Mouse (Mus musculus) midbrain, embryonic 11.5 days (tissue): ENCODE results near the gene Itga9. TPM values are rescaled to one million over a fixed set of nuclear protein-coding genes. Genes with fewer than 3 reads are reported as not detected.

Experiments used
- ATAC-seq: fragments of 200-750 bp; cut with Nextera tagmentation; 2 replicates; pipeline ENCODE4 v1.8.0; 2017; ENCODE audit warnings: moderate TSS enrichment, moderate library complexity; ENCODE audit not compliant: low FRiP score
- DNase-seq: peaks from one replicate; pipeline ENCODE4 v3.0.0; 2015; ENCODE audit warnings: low spot score; ENCODE audit errors: missing footprints
- H3K27ac ChIP-seq: fragments of 300-500 bp; sonication (generic); 2 replicates; pipeline ENCODE4 v1.5.1; 2014; ENCODE audit warnings: low read depth, low read length
- H3K27me3 ChIP-seq: fragments of 300-500 bp; sonication (generic); 2 replicates; pipeline ENCODE4 v1.6.1; 2014; ENCODE audit warnings: mild to moderate bottlenecking, low read length, moderate library complexity, mixed read lengths; ENCODE audit not compliant: control insufficient read depth, insufficient read depth
- H3K36me3 ChIP-seq: fragments of 300-500 bp; sonication (generic); 2 replicates; pipeline ENCODE4 v1.6.1; 2014; ENCODE audit warnings: mild to moderate bottlenecking, low read length, moderate library complexity, mixed read lengths; ENCODE audit not compliant: control insufficient read depth, insufficient read depth
- H3K4me1 ChIP-seq: fragments of 300-500 bp; sonication (generic); 2 replicates; pipeline ENCODE4 v1.6.1; 2014; ENCODE audit warnings: low read length; ENCODE audit not compliant: control insufficient read depth, insufficient read depth
- H3K4me2 ChIP-seq: fragments of 300-500 bp; sonication (generic); 2 replicates; pipeline ENCODE4 v1.6.1; 2014; ENCODE audit warnings: mild to moderate bottlenecking, moderate library complexity
- H3K4me3 ChIP-seq: fragments of 300-500 bp; sonication (generic); 2 replicates; pipeline ENCODE4 v1.5.1; 2014; ENCODE audit warnings: low read depth, low read length
- H3K9ac ChIP-seq: fragments of 300-500 bp; sonication (generic); 2 replicates; pipeline ENCODE4 v1.6.1; 2014; ENCODE audit warnings: low read length
- H3K9me3 ChIP-seq: fragments of 300-500 bp; sonication (generic); 2 replicates; pipeline ENCODE4 v1.6.1; 2016; ENCODE audit warnings: low read length; ENCODE audit not compliant: control insufficient read depth
- WGBS: fragments of 180-500 bp; shearing (Covaris S2); extraction: QIAGEN DNeasy Blood & Tissue Kit; methylation state at CpG from one replicate; pipeline ENCODE4 v1.1.7; 2014; 5-methylcytosine and 5-hydroxymethylcytosine counted together
- polyA plus RNA-seq: library from polyadenylated mRNA; unstranded; fragments of >200 nt; fragmentation: Nextera tagmentation; extraction: Ambion mirVana; gene quantifications from 2 replicates; pipeline ENCODE4 v1.2.1, GENCODE M21; 2014

The Itga9 gene
- polyA plus RNA-seq, 1 experiment from 2014 or later = 4.0 TPM

DNA sequence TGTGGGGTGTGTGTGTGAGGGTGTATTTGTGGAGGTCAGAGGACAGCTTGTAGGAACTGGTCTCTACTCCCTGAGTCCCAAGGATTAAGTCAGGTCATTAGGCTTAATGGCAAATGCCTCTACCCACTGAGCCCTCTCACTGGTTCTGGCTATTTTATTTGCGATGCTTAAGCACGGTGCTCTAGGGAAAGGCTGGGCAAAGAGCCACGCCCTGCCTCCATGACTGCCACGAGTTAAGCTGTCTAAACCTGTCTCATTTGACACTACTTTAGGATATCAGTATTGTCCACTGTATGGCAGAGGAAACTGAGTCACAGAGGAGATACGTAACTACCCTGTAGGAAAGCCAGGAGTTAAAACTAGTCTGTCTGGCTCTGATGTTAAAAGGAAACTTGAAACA, 337.5 kb downstream of the Itga9 start:
- no peak overlapping the region for H3K27ac ChIP-seq
- no peaks in the 10 kb centered on the region for H3K9me3 ChIP-seq
- H3K36me3 ChIP-seq = no peaks in the 10 kb centered on the region
- no peak overlapping the region for H3K4me2 ChIP-seq
- peaks cover 5% of the 10 kb centered on the region; the same call in 1 of the 2 replicates for H3K4me1 ChIP-seq
- H3K9ac ChIP-seq = no peak overlapping the region
- H3K4me3 ChIP-seq = no peak overlapping the region
- no peak for ATAC-seq
- H3K27me3 ChIP-seq = no peaks in the 10 kb centered on the region
- DNase-seq = no peak
- 67% methylated on average over 5 of the region's 5 CpGs for WGBS

- Histone ChIP-seq H3K4me2 (no peak overlapping the region), H3K4me1 (peaks cover 3% of the 10 kb centered on the region; the same call in 1 of the 2 replicates), H3K9ac (no peak overlapping the region), H3K4me3 (no peak overlapping the region), H3K9me3 (no peaks in the 10 kb centered on the region), H3K27ac (no peak overlapping the region), H3K36me3 (no peaks in the 10 kb centered on the region), H3K27me3 (no peaks in the 10 kb centered on the region)
- DNase-seq (no peak), ATAC-seq (no peak)
- 75% methylated on average over 12 of the region's 12 CpGs for WGBS
Observed at GRCm38 (mm10) chr9:118944388-118944787, 337.9 kb downstream of the Itga9 start.

DNA sequence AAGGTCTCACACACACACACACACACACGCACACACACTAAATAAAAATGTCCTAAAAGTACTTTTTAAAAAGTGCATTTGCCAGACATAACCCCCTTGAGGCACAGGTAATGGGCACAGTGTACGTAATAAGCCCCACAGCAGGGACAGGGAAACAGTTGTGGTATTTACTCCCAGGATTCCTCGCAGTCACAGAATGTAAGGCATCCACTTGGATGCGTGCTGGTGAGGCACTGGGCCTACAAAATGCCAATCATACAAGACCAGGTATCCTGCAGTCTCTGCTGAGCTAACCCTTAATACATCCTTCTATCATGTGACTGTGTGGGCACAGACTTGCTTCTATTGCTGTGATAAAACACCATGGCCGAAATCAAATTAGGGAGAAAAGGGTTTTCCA, 342.0 kb downstream of the Itga9 start:
- Histone ChIP-seq H3K36me3 (no peaks in the 10 kb centered on the region), H3K4me1 (no peaks in the 10 kb centered on the region; the same call in 1 of the 2 replicates), H3K4me2 (no peak overlapping the region), H3K9ac (no peak overlapping the region), H3K9me3 (no peaks in the 10 kb centered on the region), H3K4me3 (no peak overlapping the region), H3K27me3 (no peaks in the 10 kb centered on the region), H3K27ac (no peak overlapping the region)
- WGBS = 89% methylated on average over 5 of the region's 5 CpGs
- ATAC-seq = no peak
- no peak for DNase-seq

- ATAC-seq = no peak
- no peak overlapping the region for H3K4me3 ChIP-seq
- no peaks in the 10 kb centered on the region for H3K36me3 ChIP-seq
- DNase-seq = no peak
- no peak overlapping the region for H3K27ac ChIP-seq
- H3K27me3 ChIP-seq = no peaks in the 10 kb centered on the region
- no peaks in the 10 kb centered on the region for H3K9me3 ChIP-seq
- WGBS = 93% methylated on average over 8 of the region's 8 CpGs
- H3K9ac ChIP-seq = no peak overlapping the region
- H3K4me1 ChIP-seq = no peaks in the 10 kb centered on the region; the same call in 1 of the 2 replicates
- H3K4me2 ChIP-seq = no peak overlapping the region
Observed at GRCm38 (mm10) chr9:118949124-118949523, 342.6 kb downstream of the Itga9 start.

DNA sequence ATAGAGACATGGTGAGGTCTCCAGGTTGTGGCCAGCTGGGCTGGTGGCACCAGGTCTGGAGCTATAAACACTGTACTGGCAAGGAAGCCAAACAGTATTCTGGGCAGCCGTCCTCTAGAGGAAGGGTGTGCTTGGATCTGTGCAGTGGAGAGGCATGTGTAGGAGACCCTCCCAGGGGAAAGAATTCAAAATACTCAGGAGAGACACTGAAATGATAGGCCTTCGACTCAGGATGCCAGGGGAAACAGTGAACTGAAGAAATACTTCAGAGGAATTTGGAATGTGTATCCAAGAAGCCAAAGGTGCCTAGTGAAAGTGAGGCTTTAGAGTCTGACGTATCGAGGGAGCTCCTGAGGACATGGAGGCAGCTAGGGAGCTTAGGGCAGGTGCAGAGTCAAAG, 343.2 kb downstream of the Itga9 start:
- Histone ChIP-seq H3K4me1 (no peaks in the 10 kb centered on the region; the same call in 1 of the 2 replicates), H3K9me3 (no peaks in the 10 kb centered on the region), H3K9ac (no peak overlapping the region), H3K27ac (no peak overlapping the region), H3K27me3 (no peaks in the 10 kb centered on the region), H3K4me2 (no peak overlapping the region), H3K36me3 (no peaks in the 10 kb centered on the region), H3K4me3 (no peak overlapping the region)
- no peak for ATAC-seq
- no peak for DNase-seq
- WGBS = 70% methylated on average over 4 of the region's 4 CpGs

DNA sequence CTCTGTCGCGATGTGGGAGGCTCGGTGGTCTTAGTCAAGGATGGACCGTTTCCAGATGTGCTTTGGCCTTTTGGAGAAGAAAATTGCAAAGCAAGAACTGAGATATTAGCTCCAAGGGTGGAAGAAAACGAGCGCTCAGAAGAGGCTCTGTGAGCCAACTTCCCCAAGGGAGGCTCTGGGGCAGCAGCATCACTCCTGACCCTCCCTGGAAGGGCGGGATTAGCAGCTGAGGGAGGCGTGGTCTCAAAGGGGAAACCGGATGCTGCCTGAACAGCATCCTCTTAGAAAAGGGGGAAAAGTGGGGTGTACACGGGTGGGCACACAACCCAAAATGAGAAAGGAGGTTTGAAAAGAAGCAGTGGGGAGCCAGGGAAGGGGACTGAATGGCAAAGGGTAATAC, 343.6 kb downstream of the Itga9 start:
- Histone ChIP-seq H3K27me3 (no peaks in the 10 kb centered on the region), H3K9me3 (no peaks in the 10 kb centered on the region), H3K4me1 (no peaks in the 10 kb centered on the region; the same call in 1 of the 2 replicates), H3K36me3 (no peaks in the 10 kb centered on the region), H3K27ac (no peak overlapping the region), H3K4me2 (no peak overlapping the region), H3K9ac (no peak overlapping the region), H3K4me3 (no peak overlapping the region)
- WGBS = 67% methylated on average over 10 of the region's 10 CpGs
- DNase-seq (no peak), ATAC-seq (no peak)

Other genes starting within 250 kb of the Itga9 start
- gene Eomes, start 128.5 kb upstream of the Itga9 start, polyA plus RNA-seq = 0.33 and 1.1 TPM in 2 replicates
- 48.5 and 48.7 TPM in 2 replicates for gene Golga4, start 100.4 kb upstream of the Itga9 start, polyA plus RNA-seq